In genomic region chr1:191987481-191987769, GRCm38 (mm10) we compare ENCODE assay signal across 25 mouse cellular contexts. TPM values are rescaled to one million over a fixed set of nuclear protein-coding genes. Genes with fewer than 3 reads are reported as not detected.
"Had no signal": no experiment of that assay in that cellular context is flagged by ENCODE, and none has a peak within 500 bp of the region (broad histone marks: within the 10 kb centered on the region; RNA-seq: fewer than 3 reads in every experiment).

No protein-coding gene starts in this region.

- H3K27me3 ChIP-seq: hindbrain, embryonic 15.5 days; kidney, embryonic 15.5 days had no signal

- H3K36me3 ChIP-seq: heart, embryonic 10.5 days; heart, embryonic 12.5 days; hindbrain, embryonic 13.5 days; hindbrain, embryonic 15.5 days; kidney, embryonic 15.5 days; limb, embryonic 13.5 days; limb, embryonic 15.5 days; liver, embryonic 13.5 days had no signal

- ATAC-seq: hindbrain, postnatal 0 days had no signal

- H3K27ac ChIP-seq: heart, adult 2 months; heart, embryonic 10.5 days; hindbrain, embryonic 13.5 days; hindbrain, embryonic 15.5 days; hindbrain, postnatal 0 days; kidney, embryonic 15.5 days; kidney, postnatal 0 days; limb, embryonic 13.5 days; limb, embryonic 15.5 days; liver, embryonic 13.5 days had no signal

- H3K9ac ChIP-seq: heart, embryonic 12.5 days; hindbrain, embryonic 13.5 days; hindbrain, embryonic 15.5 days; kidney, embryonic 15.5 days; limb, embryonic 13.5 days; limb, embryonic 15.5 days; liver, embryonic 13.5 days had no signal

- H3K4me3 ChIP-seq: heart, adult 2 months; heart, embryonic 10.5 days; heart, embryonic 12.5 days; hindbrain, embryonic 13.5 days; hindbrain, embryonic 15.5 days; kidney, embryonic 15.5 days; limb, embryonic 13.5 days; limb, embryonic 15.5 days; liver, embryonic 13.5 days had no signal

- H3K4me2 ChIP-seq: heart, embryonic 12.5 days; hindbrain, embryonic 13.5 days; hindbrain, embryonic 15.5 days; kidney, embryonic 15.5 days; limb, embryonic 13.5 days; limb, embryonic 15.5 days; liver, embryonic 13.5 days had no signal

- H3K9me3 ChIP-seq: heart, embryonic 10.5 days; heart, embryonic 12.5 days; hindbrain, embryonic 13.5 days; hindbrain, embryonic 15.5 days; kidney, embryonic 15.5 days; limb, embryonic 13.5 days; limb, embryonic 15.5 days; liver, embryonic 13.5 days had no signal

- DNase-seq: gastrocnemius, postnatal 14 days; gastrocnemius, postnatal 36 days; heart, adult 11 months; heart, adult 2 months; heart, postnatal 14 days; heart, postnatal 36 days; kidney, adult 11 months; kidney, adult 2 months; kidney, adult 9 months; kidney, postnatal 14 days; kidney, postnatal 36 days; layer of hippocampus, adult 9-11 months; layer of hippocampus, postnatal 36 days; left cerebral cortex, postnatal 4 days; liver, embryonic 13.5 days had no signal

RNA-seq across cellular contexts. Expression of gene Rd3, which starts 10.3 kb away (rescaled TPM):
- polyA plus RNA-seq: limb, embryonic 11.5 days had no signal
